Mouse (Mus musculus): ENCODE results near the gene Cyfip1.

GRCm38 (mm10) chr7:55928649-55929048, 87.1 kb downstream of the Cyfip1 start:
- no peak for TF ChIP-seq CHD2 (IDR thresholded peaks at IDR 0.05; ENCODE audit: low read depth, low read length)
- TF ChIP-seq MAFK (IDR thresholded peaks at IDR 0.05; ENCODE audit: insufficient read depth, low read depth, low read length), result no peak
- TF ChIP-seq HCFC1 (IDR thresholded peaks at IDR 0.05; ENCODE audit: borderline replicate concordance, insufficient read depth, low read length), result no peak
- no peak for TF ChIP-seq ZC3H11A (IDR thresholded peaks at IDR 0.05; ENCODE audit: borderline replicate concordance, low read depth, low read length)
- TF ChIP-seq ZNF384 (IDR thresholded peaks at IDR 0.05; ENCODE audit: low read depth, low read length), result no peak

Data from ES-E14 (cell line).